Mouse (Mus musculus) spleen, embryonic (tissue): ENCODE results near the gene Agt.

Source experiments
- CTCF ChIA-PET: fragments of 350-600 bp; sonication (Branson Sonifier 250); formaldehyde crosslinking; loops from one replicate; lab custom pipeline; 2022; lab: Charles Lee

Agt gene

DNA sequence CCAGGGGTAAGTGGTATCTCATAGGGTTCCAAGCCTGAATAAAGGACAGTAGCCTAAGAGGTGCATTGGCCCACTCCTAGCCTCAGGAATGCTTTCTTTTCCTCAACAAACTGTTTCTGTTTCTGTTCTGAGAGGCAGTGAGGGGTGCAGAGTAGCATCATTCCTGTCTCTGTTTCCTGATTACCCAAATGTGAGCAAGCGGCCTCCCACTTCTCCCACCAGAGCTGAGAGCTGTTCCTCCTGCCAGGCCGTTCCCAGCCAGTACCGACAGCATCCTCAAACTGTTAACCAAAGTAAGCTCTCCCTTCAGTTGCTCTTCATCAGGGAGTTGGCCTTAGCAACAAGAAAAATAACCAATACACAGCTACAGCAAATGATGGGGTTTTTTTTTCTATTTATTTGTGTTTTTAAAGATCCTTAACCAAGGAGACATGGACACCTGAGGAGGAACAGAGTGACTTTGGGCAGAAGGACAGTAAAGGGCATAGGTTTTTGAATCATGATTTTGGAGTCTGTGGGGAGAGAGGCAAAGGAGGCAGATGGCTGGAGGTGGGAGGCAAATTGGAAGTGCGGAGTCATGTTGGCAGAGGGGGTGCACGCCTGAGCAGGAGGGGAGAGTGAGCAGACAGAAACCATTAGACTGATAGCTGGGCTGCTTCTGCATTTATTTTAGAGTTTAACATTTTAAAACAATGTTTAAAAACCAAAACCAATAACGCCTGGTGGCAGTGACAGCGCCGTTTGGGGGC, 61.8 kb downstream of the Agt start:
- CTCF ChIA-PET = no interaction called here
